Mouse (Mus musculus): ENCODE measurements around the gene Ms4a4c. TPM values are rescaled to one million over a fixed set of nuclear protein-coding genes. Genes with fewer than 3 reads are reported as not detected.
A peak's percentile ranks its signal among the peaks of the same experiment; 100 is the strongest.
"Not testable (repeated sequence)": the region's sequence is repeated elsewhere in the genome, so short reads cannot be mapped to it uniquely, and the experiment has no call there.

Ms4a4c gene
- total RNA-seq (2021) = 1 to 10 TPM in 1 of 2 experiments, under 1 TPM in 1; 0.94 to 1.3 TPM
- long read RNA-seq, experiment 1 = 0 reads
- long read RNA-seq, experiment 2 = 0 reads

DNA sequence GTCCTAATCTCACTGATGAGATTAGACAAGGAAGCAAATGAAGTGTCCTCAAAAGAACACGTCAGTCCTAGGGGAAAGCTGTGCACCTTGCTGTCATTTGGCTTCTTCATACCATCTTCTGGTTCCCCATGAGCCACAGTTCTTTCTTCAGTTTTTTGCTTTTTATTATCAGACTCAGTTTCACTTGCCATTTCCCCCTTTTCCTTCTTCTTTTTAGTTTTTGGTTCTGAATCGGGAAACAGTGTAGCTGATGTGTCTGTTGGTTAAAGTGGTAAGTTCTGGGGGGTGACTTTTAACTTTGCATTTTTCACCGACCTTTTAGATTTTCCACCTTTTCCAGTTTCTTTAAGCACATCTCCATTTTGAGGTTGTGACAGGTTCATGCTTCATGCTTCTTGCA is at the start of gene Ms4a4c:
Ms4a4c (plus strand) TSS at position 244 of the 400 bp plus-strand sequence.
- no peak for DNase-seq

GRCm38 (mm10) chr19:11355730-11356129 is 48.8 kb upstream of the Ms4a4c start:
- DNase-seq = no peak

DNA sequence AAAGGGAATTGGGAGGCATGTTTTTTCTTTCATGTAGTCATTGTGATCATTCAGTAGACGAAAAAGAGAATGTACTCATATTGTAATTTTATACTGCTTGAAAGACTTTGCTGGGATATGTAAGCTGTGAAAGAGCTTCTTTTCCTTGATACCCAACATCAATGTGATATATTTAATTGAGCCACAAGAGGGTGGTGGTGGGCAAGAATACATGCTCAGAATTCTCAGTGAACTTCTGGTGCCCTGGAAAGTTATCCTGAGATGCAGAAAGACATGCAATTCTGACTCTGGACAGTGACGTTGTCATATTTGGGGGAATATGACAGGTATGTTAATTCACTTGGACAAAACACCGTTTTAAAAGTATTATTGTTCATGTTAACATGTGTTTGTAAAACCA is 44.5 kb upstream of the Ms4a4c start:
- DNase-seq = no peak

DNA sequence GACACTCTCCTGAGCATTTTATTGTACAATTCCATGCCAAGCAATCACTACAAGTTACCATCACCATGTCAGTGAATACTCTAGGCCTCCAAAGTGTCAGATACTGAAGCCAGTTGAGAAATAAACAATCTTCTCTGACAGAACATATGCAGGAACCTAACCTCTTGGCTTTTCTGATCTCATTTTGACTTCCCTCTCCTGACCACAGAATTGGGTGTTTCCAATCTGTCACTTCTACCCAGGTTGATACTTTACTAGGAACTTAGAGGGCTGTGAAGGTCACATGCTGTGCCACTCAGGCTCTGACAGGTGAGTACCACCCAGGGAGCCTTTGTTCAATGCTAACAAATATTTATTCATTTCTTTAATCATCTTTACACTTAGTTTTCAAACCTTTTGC is 42.6 kb upstream of the Ms4a4c start:
- no peak for DNase-seq

- DNase-seq = peak in 1 of 2 experiments; percentile 39
Observed at GRCm38 (mm10) chr19:11368310-11368709, 36.3 kb upstream of the Ms4a4c start.

DNA sequence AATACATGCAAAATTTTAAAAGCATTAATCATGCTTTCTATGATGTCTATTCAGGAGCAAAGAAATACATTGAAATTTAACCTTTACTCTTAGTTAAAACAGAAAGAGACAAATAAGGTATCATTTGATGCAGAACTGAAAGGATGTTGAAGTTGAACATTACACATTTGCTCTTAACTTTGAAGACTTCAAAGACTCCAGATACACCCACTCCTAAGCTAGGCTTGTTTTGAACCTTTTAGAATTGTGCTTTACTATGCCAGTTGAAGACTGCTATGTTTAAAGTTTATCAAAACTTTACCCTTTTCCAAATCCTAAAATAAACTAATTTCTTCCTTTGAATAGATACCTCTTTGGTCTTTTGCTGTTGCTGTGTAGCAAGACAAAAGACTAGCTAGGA is 33.4 kb upstream of the Ms4a4c start:
- DNase-seq = no peak

- no peak for DNase-seq
Observed at GRCm38 (mm10) chr19:11375273-11375672, 29.3 kb upstream of the Ms4a4c start, which contains the start of gene Ms4a4a. Gene Ms4a4a (plus strand): TSS chr19:11375523.

- DNase-seq = no peak
Observed at GRCm38 (mm10) chr19:11376399-11376798, 28.2 kb upstream of the Ms4a4c start.

DNA sequence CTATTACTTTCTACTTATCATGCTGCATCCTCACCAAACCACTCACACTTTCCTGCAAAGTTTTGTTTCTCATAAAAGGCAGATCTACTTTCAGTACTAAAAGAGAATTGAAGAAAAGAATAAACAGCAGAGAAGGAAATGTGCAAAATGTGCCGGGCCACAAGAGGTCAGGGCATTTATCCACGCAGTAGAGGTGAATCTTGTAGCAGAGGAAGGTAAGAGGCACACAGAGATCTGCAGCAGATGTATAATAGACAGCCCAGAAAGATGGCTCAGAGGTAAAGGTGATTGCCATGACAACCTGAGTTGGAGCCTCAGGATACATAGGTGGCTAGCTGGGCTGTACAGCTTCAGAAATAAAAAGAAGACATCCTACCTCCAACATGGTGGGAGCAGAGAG is 17.5 kb upstream of the Ms4a4c start:
- no peak for DNase-seq

GRCm38 (mm10) chr19:11387685-11388084 is 16.9 kb upstream of the Ms4a4c start:
- no peak for DNase-seq

GRCm38 (mm10) chr19:11388949-11389348 is 15.6 kb upstream of the Ms4a4c start:
- DNase-seq = no peak

GRCm38 (mm10) chr19:11395769-11396168 is 8.8 kb upstream of the Ms4a4c start:
- no peak for DNase-seq

DNA sequence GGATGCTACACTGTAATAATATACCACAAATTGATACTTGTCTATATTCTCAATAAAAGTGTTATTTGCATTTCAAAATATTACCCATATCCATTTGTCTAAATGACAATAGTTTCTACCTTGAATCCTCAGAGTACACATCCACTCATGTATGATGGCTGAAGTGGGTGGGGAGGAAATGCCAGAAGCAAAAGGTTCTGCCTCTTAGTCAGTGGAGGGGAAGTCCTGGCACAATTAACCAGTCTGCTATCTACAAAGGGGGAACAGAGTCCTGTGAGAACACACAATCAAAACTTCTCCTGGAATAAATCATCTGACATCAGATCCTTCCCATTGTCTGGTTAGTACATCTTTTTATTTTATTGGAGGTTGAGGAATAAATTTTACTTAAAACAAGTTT is 2.9 kb downstream of the Ms4a4c start:
- peak in 1 of 2 experiments; percentile 12 for DNase-seq

DNA sequence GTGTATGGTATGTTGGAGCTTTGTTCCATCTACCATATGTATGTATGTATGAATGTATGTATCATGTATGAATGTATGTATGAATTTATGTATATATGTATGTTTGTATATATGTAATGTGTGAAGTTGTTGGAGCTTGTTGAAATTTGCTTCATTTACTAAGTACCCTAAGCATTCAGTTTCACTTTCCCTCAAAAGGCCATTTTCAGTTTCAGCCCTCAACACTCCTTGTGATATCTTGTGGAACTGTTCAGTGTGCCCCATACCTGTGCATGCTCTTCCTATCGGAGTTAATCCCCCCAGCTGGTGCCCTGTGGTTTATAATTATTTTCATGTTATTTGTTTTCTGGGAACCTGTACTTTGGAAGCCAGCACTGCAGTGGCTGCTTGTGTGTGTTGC is 4.0 kb downstream of the Ms4a4c start:
- no peak for DNase-seq

DNA sequence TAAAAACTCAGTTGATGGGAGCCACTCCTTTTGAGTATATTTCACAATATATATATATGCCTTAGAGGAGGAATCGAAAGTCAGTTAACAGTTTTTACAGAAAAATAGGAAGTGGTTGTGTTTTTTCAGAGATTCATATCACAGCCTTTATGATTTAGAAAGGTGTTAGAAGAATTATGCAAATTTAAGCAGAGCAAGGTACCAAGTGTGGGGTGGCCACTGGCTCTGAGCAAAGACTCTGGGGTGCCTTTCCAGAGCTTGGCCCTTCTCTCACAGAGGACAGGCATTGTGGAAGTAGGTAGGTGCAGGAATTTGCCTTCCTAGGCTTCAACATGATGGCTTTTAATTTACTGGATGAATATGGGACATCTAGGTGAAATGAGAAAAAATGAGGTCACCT is 7.1 kb downstream of the Ms4a4c start:
- DNase-seq = no peak

DNA sequence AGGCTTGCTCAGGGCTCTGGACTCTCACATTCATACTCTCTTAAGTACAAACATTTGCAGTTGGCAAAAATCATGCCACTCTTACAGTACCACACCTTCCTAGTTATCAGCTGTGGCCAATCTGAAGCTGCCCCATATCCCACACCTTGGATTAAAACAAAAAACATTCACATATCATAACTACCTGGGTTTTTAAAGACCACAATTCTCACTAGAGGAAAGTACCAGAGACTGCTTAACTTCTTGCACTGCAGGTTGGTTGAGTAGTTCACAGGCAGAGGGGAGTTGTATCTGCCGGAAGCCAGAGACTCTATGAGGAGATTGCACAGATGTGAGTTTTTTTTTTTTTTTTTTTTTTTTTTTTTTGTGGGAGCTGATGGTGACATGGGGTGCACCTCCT is 9.5 kb downstream of the Ms4a4c start:
- no peak for DNase-seq

DNA sequence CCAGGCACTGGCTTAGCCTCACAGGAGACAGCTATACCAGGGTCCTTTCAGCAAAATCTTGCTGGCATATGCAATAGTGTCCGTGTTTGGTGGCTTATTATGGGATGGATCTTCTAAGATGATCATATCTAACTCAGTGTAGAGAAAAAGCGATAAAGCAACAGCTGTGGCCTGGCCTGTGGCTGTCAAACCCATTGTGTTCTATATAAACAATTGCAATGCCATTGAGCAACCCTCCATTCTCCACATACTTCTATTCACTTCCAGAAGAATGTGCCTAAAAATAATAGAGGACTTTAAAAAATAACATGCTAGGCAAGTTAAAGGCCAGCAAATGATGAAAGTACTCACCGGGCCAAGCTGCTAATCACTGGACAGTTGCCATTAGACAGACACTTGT is 11.0 kb downstream of the Ms4a4c start:
- no peak for DNase-seq

- not testable (repeated sequence) for DNase-seq
Observed at GRCm38 (mm10) chr19:11418865-11419264, 14.3 kb downstream of the Ms4a4c start.

DNA sequence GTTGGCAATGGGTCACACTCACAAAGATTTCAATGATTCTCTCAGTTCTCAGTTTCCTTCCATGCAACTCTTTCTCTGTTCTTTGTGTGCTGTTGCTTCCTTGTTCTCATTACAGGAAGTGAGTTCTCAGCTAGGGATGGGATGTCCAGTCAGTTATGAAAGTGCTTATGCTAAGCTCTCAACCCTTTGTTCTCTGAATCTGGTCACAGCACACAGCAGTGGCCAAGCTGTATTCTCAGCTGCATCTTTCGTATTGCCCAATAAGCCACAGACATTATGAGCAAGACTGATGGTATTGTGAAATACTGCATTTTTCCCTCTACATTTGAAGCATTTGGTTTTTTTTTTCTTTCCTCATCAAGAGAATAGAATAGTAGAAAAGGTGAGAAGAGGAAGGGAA is 26.6 kb downstream of the Ms4a4c start:
- DNase-seq = peak in 1 of 2 experiments; percentile 28

GRCm38 (mm10) chr19:11435058-11435834 is 30.7 kb downstream of the Ms4a4c start:
- no peak for DNase-seq

- DNase-seq = no peak
Observed at GRCm38 (mm10) chr19:11443338-11443737, 38.8 kb downstream of the Ms4a4c start, which contains the start of gene Ms4a4b. Gene Ms4a4b (plus strand): TSS chr19:11443553.

GRCm38 (mm10) chr19:11443964-11444363 is 39.4 kb downstream of the Ms4a4c start:
- no peak for DNase-seq

DNA sequence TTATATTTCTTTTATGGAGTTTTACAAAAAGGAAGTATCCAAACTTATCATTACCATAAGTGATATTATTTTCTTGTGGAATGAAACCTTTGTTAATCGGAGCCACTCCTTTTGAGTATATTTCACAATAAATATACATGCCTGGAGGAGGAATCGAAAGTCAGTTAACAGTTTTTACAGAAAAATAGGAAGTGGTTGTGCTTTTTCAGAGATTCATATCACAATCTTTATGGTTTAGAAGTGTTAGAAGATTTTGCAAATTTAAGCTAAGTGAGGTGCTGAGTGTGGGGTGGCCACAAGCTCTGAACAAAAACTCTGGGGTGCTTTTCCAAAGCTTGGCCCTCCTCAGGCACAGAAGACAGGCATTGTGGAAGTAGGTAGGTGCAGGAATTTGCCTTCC is 42.7 kb downstream of the Ms4a4c start:
- DNase-seq = no peak

GRCm38 (mm10) chr19:11459041-11459440 is 54.5 kb downstream of the Ms4a4c start:
- not testable (repeated sequence) for DNase-seq
